Mouse (Mus musculus) limb, embryonic 14.5 days (tissue): ENCODE results near the gene Spcs2. TPM values are rescaled to one million over a fixed set of nuclear protein-coding genes. Genes with fewer than 3 reads are reported as not detected.

Experiments used
- ATAC-seq: fragments of 200-750 bp; cut with Nextera tagmentation; 2 replicates; pipeline ENCODE4 v1.8.0; 2017; ENCODE audit warnings: low read depth, moderate number of reproducible peaks, moderate TSS enrichment; ENCODE audit not compliant: low FRiP score
- DNase-seq: peaks from one replicate; pipeline ENCODE4 v3.0.0-alpha.2; 2015; ENCODE audit warnings: low spot score
- H3K27ac ChIP-seq: fragments of 300-500 bp; sonication (generic); replicated peaks from 2 replicates; pipeline ENCODE4 v1.5.1; 2014; ENCODE audit warnings: low read depth, mild to moderate bottlenecking, low read length, moderate library complexity, mixed read lengths
- H3K27me3 ChIP-seq: fragments of 300-500 bp; sonication (generic); 2 replicates; pipeline ENCODE4 v1.6.1; 2014; ENCODE audit warnings: low read length, mixed read lengths; ENCODE audit not compliant: control insufficient read depth, insufficient read depth
- H3K36me3 ChIP-seq: fragments of 300-500 bp; sonication (generic); 2 replicates; pipeline ENCODE4 v1.6.1; 2014; ENCODE audit warnings: mild to moderate bottlenecking, low read length, moderate library complexity, mixed read lengths; ENCODE audit not compliant: control insufficient read depth, insufficient read depth
- H3K4me1 ChIP-seq: fragments of 300-500 bp; sonication (generic); 2 replicates; pipeline ENCODE4 v1.6.1; 2014; ENCODE audit warnings: antibody characterized with exemption, low read length, mixed read lengths; ENCODE audit not compliant: control insufficient read depth, insufficient read depth
- H3K4me2 ChIP-seq: fragments of 300-500 bp; sonication (generic); replicated peaks from 2 replicates; pipeline ENCODE4 v1.6.1; 2014; ENCODE audit warnings: low read depth, mild to moderate bottlenecking, low read length, moderate library complexity; ENCODE audit not compliant: severe bottlenecking
- H3K4me3 ChIP-seq: fragments of 300-500 bp; sonication (generic); replicated peaks from 2 replicates; pipeline ENCODE4 v1.5.1; 2014; ENCODE audit warnings: low read length
- H3K9ac ChIP-seq: fragments of 300-500 bp; sonication (generic); 2 replicates; pipeline ENCODE4 v1.6.1; 2014; ENCODE audit warnings: mild to moderate bottlenecking, low read depth, low read length, moderate library complexity; ENCODE audit not compliant: severe bottlenecking
- H3K9me3 ChIP-seq: fragments of 300-500 bp; sonication (generic); 2 replicates; pipeline ENCODE4 v1.6.1; 2016; ENCODE audit warnings: low read length; ENCODE audit not compliant: control insufficient read depth
- POLR2A ChIP-seq: fragments of 200-500 bp; IDR thresholded peaks from 2 replicates; pipeline ENCODE4 v1.8.0; 2012; ENCODE audit warnings: inconsistent platforms, mild to moderate bottlenecking, moderate library complexity, borderline replicate concordance; ENCODE audit not compliant: insufficient read depth, insufficient read length; ENCODE audit errors: extremely low read depth
- WGBS: fragments of 180-500 bp; shearing (Covaris S2); extraction: QIAGEN DNeasy Blood & Tissue Kit; methylation state at CpG from one replicate; pipeline ENCODE4 v1.1.7; 2014; 5-methylcytosine and 5-hydroxymethylcytosine counted together
- polyA plus RNA-seq, 2 experiments: library from polyadenylated mRNA; depleted of rRNA in 1 of 2; stranded (reverse) in 1 of 2; unstranded in 1 of 2; fragments of >200 nt; fragmentation: Nextera tagmentation in 1 of 2; extraction: Ambion mirVana in 1 of 2; gene quantifications; 2 replicates each; pipeline versions ENCODE4 v1.2.1 to v1.2.3; 2012 to 2014

Spcs2 gene
- polyA plus RNA-seq, 2 experiments, result 115 to 301 TPM

GRCm38 (mm10) chr7:99902918-99903665, 39.8 kb upstream of the Spcs2 start:
- H3K9me3 ChIP-seq, result no peaks in the 10 kb centered on the region
- no peaks in the 10 kb centered on the region for H3K27me3 ChIP-seq
- no peaks in the 10 kb centered on the region for H3K4me1 ChIP-seq
- no peak overlapping the region for H3K9ac ChIP-seq
- ATAC-seq (no peak), DNase-seq (no peak)
- WGBS, result 69% methylated on average over 11 of the region's 11 CpGs
- no peak for TF ChIP-seq POLR2A
- H3K4me2 ChIP-seq, result no peak overlapping the region
- no peak overlapping the region for H3K27ac ChIP-seq
- H3K4me3 ChIP-seq, result no peak overlapping the region
- H3K36me3 ChIP-seq, result no peaks in the 10 kb centered on the region

- 65% methylated on average over 4 of the region's 4 CpGs for WGBS
- no peaks in the 10 kb centered on the region for H3K27me3 ChIP-seq
- H3K36me3 ChIP-seq, result no peaks in the 10 kb centered on the region
- no peaks in the 10 kb centered on the region for H3K4me1 ChIP-seq
- H3K9me3 ChIP-seq, result no peaks in the 10 kb centered on the region
- H3K4me3 ChIP-seq, result no peak overlapping the region
- H3K4me2 ChIP-seq, result no peak overlapping the region
- ATAC-seq, result no peak
- no peak overlapping the region for H3K27ac ChIP-seq
- TF ChIP-seq POLR2A, result no peak
- no peak for DNase-seq
- H3K9ac ChIP-seq, result no peak overlapping the region
These were observed 38.9 kb upstream of the Spcs2 start for GRCm38 (mm10) chr7:99902208-99902607.

- no peak for DNase-seq
- H3K4me3 ChIP-seq, result no peak overlapping the region
- H3K9me3 ChIP-seq, result no peaks in the 10 kb centered on the region
- ATAC-seq, result no peak
- TF ChIP-seq POLR2A, result no peak
- H3K9ac ChIP-seq, result no peak overlapping the region
- no peak overlapping the region for H3K4me2 ChIP-seq
- WGBS, result 82% methylated on average over 4 of the region's 4 CpGs
- no peaks in the 10 kb centered on the region for H3K4me1 ChIP-seq
- H3K27me3 ChIP-seq, result no peaks in the 10 kb centered on the region
- no peak overlapping the region for H3K27ac ChIP-seq
- no peaks in the 10 kb centered on the region for H3K36me3 ChIP-seq
These were observed 33.6 kb upstream of the Spcs2 start for GRCm38 (mm10) chr7:99896905-99897304.

- H3K4me1 ChIP-seq, result no peaks in the 10 kb centered on the region
- H3K27me3 ChIP-seq, result no peaks in the 10 kb centered on the region
- H3K36me3 ChIP-seq, result no peaks in the 10 kb centered on the region
- no peak overlapping the region for H3K27ac ChIP-seq
- H3K9me3 ChIP-seq, result no peaks in the 10 kb centered on the region
- no peak overlapping the region for H3K4me2 ChIP-seq
- no peak for TF ChIP-seq POLR2A
- no peak overlapping the region for H3K4me3 ChIP-seq
- ATAC-seq, result no peak
- no peak for DNase-seq
- 86% methylated on average over 6 of the region's 6 CpGs for WGBS
- H3K9ac ChIP-seq, result no peak overlapping the region
These were observed 31.2 kb upstream of the Spcs2 start for GRCm38 (mm10) chr7:99894478-99894877.

- Histone ChIP-seq H3K4me1 (no peaks in the 10 kb centered on the region), H3K4me2 (no peak overlapping the region), H3K4me3 (no peak overlapping the region), H3K36me3 (no peaks in the 10 kb centered on the region), H3K9me3 (no peaks in the 10 kb centered on the region), H3K27ac (no peak overlapping the region), H3K27me3 (no peaks in the 10 kb centered on the region), H3K9ac (no peak overlapping the region)
- WGBS, result 78% methylated on average over 3 of the region's 3 CpGs
- no peak for TF ChIP-seq POLR2A
- ATAC-seq, result no peak
- DNase-seq, result no peak
These were observed 30.7 kb upstream of the Spcs2 start for GRCm38 (mm10) chr7:99893967-99894366.
